Mouse (Mus musculus): ENCODE measurements around the gene Gpx7. TPM values are rescaled to one million over a fixed set of nuclear protein-coding genes. Genes with fewer than 3 reads are reported as not detected.

Gene Gpx7
- polyA plus RNA-seq, 1 experiment from 2014 or later = 52.8 TPM

Other genes with a start within 250 kb of the Gpx7 start
- gene Echdc2, start 241.5 kb downstream of the Gpx7 start, polyA plus RNA-seq (2014; fragmentation: Nextera tagmentation; extraction: Ambion mirVana) = 13.1 and 14.7 TPM in 2 replicates
- 0.31 TPM in 1 of 2 replicates, not detected in the other for gene Zyg11a, start 188.9 kb downstream of the Gpx7 start, polyA plus RNA-seq (2014; fragmentation: Nextera tagmentation; extraction: Ambion mirVana)
- gene Zyg11b, start 105.9 kb downstream of the Gpx7 start, polyA plus RNA-seq (2014; fragmentation: Nextera tagmentation; extraction: Ambion mirVana) = 18.6 and 22.2 TPM in 2 replicates
- gene Coa7, start 78.8 kb downstream of the Gpx7 start, polyA plus RNA-seq (2014; fragmentation: Nextera tagmentation; extraction: Ambion mirVana) = 42.1 and 53.1 TPM in 2 replicates
- 2.0 and 3.2 TPM in 2 replicates for gene Shisal2a, start 23.6 kb downstream of the Gpx7 start, polyA plus RNA-seq (2014; fragmentation: Nextera tagmentation; extraction: Ambion mirVana)
- 65.8 and 105 TPM in 2 replicates for gene Tut4, start 52.5 kb upstream of the Gpx7 start, polyA plus RNA-seq (2014; fragmentation: Nextera tagmentation; extraction: Ambion mirVana)
- 113 and 122 TPM in 2 replicates for gene Prpf38a, start 172.4 kb upstream of the Gpx7 start, polyA plus RNA-seq (2014; fragmentation: Nextera tagmentation; extraction: Ambion mirVana)
- 10.4 and 15.4 TPM in 2 replicates for gene Orc1, start 172.5 kb upstream of the Gpx7 start, polyA plus RNA-seq (2014; fragmentation: Nextera tagmentation; extraction: Ambion mirVana)
- gene Cc2d1b, start 213.0 kb upstream of the Gpx7 start, polyA plus RNA-seq (2014; fragmentation: Nextera tagmentation; extraction: Ambion mirVana) = 19.4 and 19.5 TPM in 2 replicates